Mouse (Mus musculus): ENCODE results near the gene 4933417A18Rik. TPM values are rescaled to one million over a fixed set of nuclear protein-coding genes. Genes with fewer than 3 reads are reported as not detected.
"Not testable (repeated sequence)": the region's sequence is repeated elsewhere in the genome, so short reads cannot be mapped to it uniquely, and the experiment has no call there.

The 4933417A18Rik gene
- polyA plus RNA-seq (2015; fragmentation: Nextera tagmentation; extraction: Ambion mirVana) = not detected in 2 replicates

DNA sequence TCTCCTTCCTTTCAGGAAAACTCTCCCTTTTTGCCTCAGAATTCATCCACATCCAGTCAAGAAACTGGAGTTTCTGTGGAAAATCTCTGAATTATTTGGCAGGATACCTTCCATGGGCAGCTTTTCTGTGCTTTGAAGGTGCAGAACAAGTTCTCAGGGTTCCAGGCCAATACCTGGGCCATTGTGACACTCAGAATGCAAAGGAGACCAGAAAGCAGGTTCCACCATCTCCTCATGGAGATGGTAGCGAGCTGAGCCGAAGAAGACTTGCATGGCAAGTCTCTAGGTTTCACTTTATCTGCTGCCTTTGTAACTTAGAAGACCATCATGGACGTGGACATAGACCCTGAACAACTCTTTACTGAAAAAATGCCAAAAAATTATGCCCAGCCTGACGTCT, at the start of gene 4933417A18Rik, which contains the start of gene Fam217a:
4933417A18Rik (plus strand) TSS at position 200 of the 400 bp plus-strand sequence.
Fam217a (minus strand) TSS at position 101 of the 400 bp plus-strand sequence.
- Histone ChIP-seq H3K4me2 (no peak within 1 kb of the TSS), H3K27me3 (replicated peaks) (no peaks in the 10 kb centered on the region), H3K4me3 (no peak within 1 kb of the TSS), H3K9me3 (no peaks in the 10 kb centered on the region), H3K27ac (replicated peaks) (no peak within 1 kb of the TSS), H3K4me1 (no peaks in the 10 kb centered on the region), H3K9ac (no peak within 1 kb of the TSS), H3K36me3 (no peaks in the 10 kb centered on the region)
- 72% methylated on average over 4 of the region's 4 CpGs for WGBS
- ATAC-seq (ENCODE audit: extremely low read depth, insufficient number of reproducible peaks, low FRiP score, low TSS enrichment) = no peak

- WGBS = 14% methylated on average over 13 of the region's 13 CpGs
- H3K27me3 ChIP-seq (replicated peaks); ATAC-seq (ENCODE audit: extremely low read depth, insufficient number of reproducible peaks, low FRiP score, low TSS enrichment); H3K36me3 ChIP-seq; H3K9me3 ChIP-seq: not testable (repeated sequence)
- Histone ChIP-seq H3K27ac (replicated peaks) (peak overlapping the region; percentile 98), H3K9ac (peak overlapping the region; percentile 97), H3K4me2 (peak overlapping the region; percentile 92), H3K4me3 (peak overlapping the region; percentile 83), H3K4me1 (peaks cover 35% of the 10 kb centered on the region)
Measured at GRCm38 (mm10) chr13:34874736-34875135, 49.5 kb upstream of the 4933417A18Rik start.

DNA sequence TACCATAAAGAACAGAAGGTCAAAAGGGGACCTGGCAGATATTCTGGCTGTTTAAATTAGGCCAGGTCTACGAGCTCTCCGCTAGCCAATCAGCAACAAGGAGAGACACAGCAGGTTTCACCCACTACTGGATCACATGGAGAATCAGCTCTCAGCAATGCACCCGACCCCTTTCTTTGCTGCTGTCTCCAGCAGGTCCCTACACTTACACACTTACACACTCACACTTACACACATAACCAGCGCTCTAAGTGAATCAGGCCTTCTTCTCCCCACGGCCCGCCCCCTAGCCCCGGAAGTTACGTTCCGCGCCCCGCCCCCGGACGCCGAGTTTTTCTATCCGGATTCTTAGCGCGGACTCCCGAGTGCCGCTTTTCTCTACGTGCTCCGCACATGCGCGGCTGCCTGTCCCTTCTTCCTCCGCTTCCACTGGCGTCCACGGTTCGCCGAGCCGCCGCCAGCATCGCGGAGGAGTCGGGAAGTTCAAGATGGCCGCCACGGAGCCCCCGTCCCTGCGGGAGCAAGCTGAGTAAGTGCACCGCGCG, 49.0 kb upstream of the 4933417A18Rik start, which contains the start of gene Prpf4b:
Prpf4b (plus strand) TSS at position 137 of the 545 bp plus-strand sequence.
- Histone ChIP-seq H3K27ac (replicated peaks) (peak within 1 kb of the TSS; percentile 98), H3K4me3 (peak within 1 kb of the TSS; percentile 83), H3K9me3 (no peaks in the 10 kb centered on the region), H3K9ac (peak within 1 kb of the TSS; percentile 97), H3K4me1 (peaks cover 35% of the 10 kb centered on the region), H3K4me2 (peak within 1 kb of the TSS; percentile 92), H3K27me3 (replicated peaks) (no peaks in the 10 kb centered on the region), H3K36me3 (peaks cover 8% of the 10 kb centered on the region; the same call in 1 of the 2 replicates)
- ATAC-seq (ENCODE audit: extremely low read depth, insufficient number of reproducible peaks, low FRiP score, low TSS enrichment) = peak; percentile 73
- 1% methylated on average over 40 of the region's 40 CpGs for WGBS

GRCm38 (mm10) chr13:34875741-34876445, 48.3 kb upstream of the 4933417A18Rik start:
- H3K27me3 ChIP-seq (replicated peaks) = no peaks in the 10 kb centered on the region
- no peaks in the 10 kb centered on the region for H3K9me3 ChIP-seq
- H3K4me3 ChIP-seq = peak overlapping the region; percentile 83
- peak overlapping the region; percentile 98 for H3K27ac ChIP-seq (replicated peaks)
- H3K9ac ChIP-seq = peak overlapping the region; percentile 97
- peak; percentile 63 for ATAC-seq (ENCODE audit: extremely low read depth, insufficient number of reproducible peaks, low FRiP score, low TSS enrichment)
- WGBS = under 1% methylated on average over 42 of the region's 50 CpGs
- peaks cover 35% of the 10 kb centered on the region for H3K4me1 ChIP-seq
- H3K4me2 ChIP-seq = peak overlapping the region; percentile 92
- peaks cover 8% of the 10 kb centered on the region for H3K36me3 ChIP-seq

- peaks cover 14% of the 10 kb centered on the region for H3K36me3 ChIP-seq
- H3K4me1 ChIP-seq = peaks cover 35% of the 10 kb centered on the region
- H3K4me2 ChIP-seq = peak overlapping the region; percentile 92
- H3K27ac ChIP-seq (replicated peaks) = peak overlapping the region; percentile 98
- H3K9ac ChIP-seq = peak overlapping the region; percentile 97
- H3K27me3 ChIP-seq (replicated peaks) = no peaks in the 10 kb centered on the region
- H3K4me3 ChIP-seq = peak overlapping the region; percentile 83
- WGBS = 2% methylated on average over 3 of the region's 3 CpGs
- no peak for ATAC-seq (ENCODE audit: extremely low read depth, insufficient number of reproducible peaks, low FRiP score, low TSS enrichment)
- H3K9me3 ChIP-seq = no peaks in the 10 kb centered on the region
Measured at GRCm38 (mm10) chr13:34876481-34876880, 47.7 kb upstream of the 4933417A18Rik start.

DNA sequence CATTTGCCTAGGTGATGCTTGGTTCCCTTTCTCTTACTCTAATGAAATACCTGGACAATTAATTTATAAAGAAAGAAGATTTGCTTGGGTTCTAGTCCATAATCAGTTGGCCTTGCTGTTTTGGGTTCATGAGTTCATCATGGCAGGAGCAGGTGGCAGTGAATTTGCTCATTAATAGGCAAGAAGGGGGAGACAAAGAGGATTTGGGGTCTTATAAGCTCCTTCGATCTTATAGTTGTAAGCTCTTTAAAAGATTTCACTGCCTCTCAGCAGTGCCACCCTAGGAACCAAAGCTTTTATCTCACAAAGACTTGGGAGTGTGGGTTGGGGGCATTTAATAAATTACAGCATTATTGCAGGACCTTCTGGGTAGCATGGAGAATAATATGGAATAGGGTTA, 31.3 kb upstream of the 4933417A18Rik start:
- 100% methylated on average over 1 of the region's 1 CpGs for WGBS

GRCm38 (mm10) chr13:34914614-34915013, 9.6 kb upstream of the 4933417A18Rik start:
- ATAC-seq (ENCODE audit: extremely low read depth, insufficient number of reproducible peaks, low FRiP score, low TSS enrichment) = no peak
- Histone ChIP-seq H3K4me3 (no peak overlapping the region), H3K4me1 (peaks cover 12% of the 10 kb centered on the region), H3K4me2 (no peak overlapping the region), H3K36me3 (no peaks in the 10 kb centered on the region), H3K27me3 (replicated peaks) (no peaks in the 10 kb centered on the region; the same call in 1 of the 2 replicates), H3K9me3 (no peaks in the 10 kb centered on the region), H3K27ac (replicated peaks) (no peak overlapping the region), H3K9ac (no peak overlapping the region)
- WGBS = 78% methylated on average over 9 of the region's 9 CpGs

More for the DNA sequence above, 31.3 kb upstream of the 4933417A18Rik start:
- Histone ChIP-seq H3K27ac (replicated peaks) (no peak overlapping the region), H3K4me1 (peaks cover under 1% of the 10 kb centered on the region; the same call in 1 of the 2 replicates), H3K4me2 (no peak overlapping the region), H3K4me3 (no peak overlapping the region), H3K27me3 (replicated peaks) (no peaks in the 10 kb centered on the region), H3K9me3 (no peaks in the 10 kb centered on the region), H3K9ac (no peak overlapping the region), H3K36me3 (peaks cover 95% of the 10 kb centered on the region)
- no peak for ATAC-seq (ENCODE audit: extremely low read depth, insufficient number of reproducible peaks, low FRiP score, low TSS enrichment)

GRCm38 (mm10) chr13:34916520-34917167, 7.6 kb upstream of the 4933417A18Rik start:
- ATAC-seq (ENCODE audit: extremely low read depth, insufficient number of reproducible peaks, low FRiP score, low TSS enrichment) = no peak

GRCm38 (mm10) chr13:34934931-34935644, 10.9 kb downstream of the 4933417A18Rik start:
- ATAC-seq (ENCODE audit: extremely low read depth, insufficient number of reproducible peaks, low FRiP score, low TSS enrichment) = no peak
- 73% methylated on average over 10 of the region's 10 CpGs for whole genome bisulfite sequencing

More at GRCm38 (mm10) chr13:34916520-34917167, 7.6 kb upstream of the 4933417A18Rik start:
- Histone ChIP-seq H3K4me2 (peak overlapping the region; percentile 71), H3K4me1 (0 out of 2 replicates have a peak, but pooled peaks cover 5% of the 10 kb centered on the region), H3K9ac (peak overlapping the region; percentile 65), H3K9me3 (no peaks in the 10 kb centered on the region), H3K27me3 (replicated peaks) (no peaks in the 10 kb centered on the region; the same call in 1 of the 2 replicates), H3K4me3 (peak overlapping the region; percentile 45), H3K27ac (replicated peaks) (no peak overlapping the region), H3K36me3 (no peaks in the 10 kb centered on the region)
- 23% methylated on average over 37 of the region's 37 CpGs for WGBS

GRCm38 (mm10) chr13:34942370-34942769, 18.2 kb downstream of the 4933417A18Rik start:
- Histone ChIP-seq H3K4me2 (no peak overlapping the region), H3K4me1 (no peaks in the 10 kb centered on the region), H3K9me3 (no peaks in the 10 kb centered on the region), H3K4me3 (no peak overlapping the region), H3K27ac (replicated peaks) (no peak overlapping the region), H3K27me3 (replicated peaks) (peaks cover 7% of the 10 kb centered on the region), H3K9ac (no peak overlapping the region), H3K36me3 (no peaks in the 10 kb centered on the region)
- no peak for ATAC-seq (ENCODE audit: extremely low read depth, insufficient number of reproducible peaks, low FRiP score, low TSS enrichment)

More at GRCm38 (mm10) chr13:34934931-34935644, 10.9 kb downstream of the 4933417A18Rik start:
- no peaks in the 10 kb centered on the region for H3K9me3 ChIP-seq
- H3K4me1 ChIP-seq = no peaks in the 10 kb centered on the region
- no peak overlapping the region for H3K4me3 ChIP-seq
- no peaks in the 10 kb centered on the region; the same call in none of the 2 replicates for H3K27me3 ChIP-seq (replicated peaks)
- no peaks in the 10 kb centered on the region for H3K36me3 ChIP-seq
- H3K9ac ChIP-seq = no peak overlapping the region
- H3K27ac ChIP-seq (replicated peaks) = no peak overlapping the region
- no peak overlapping the region for H3K4me2 ChIP-seq

Measured in heart, embryonic 13.5 days (tissue).